Mouse (Mus musculus) ES-Bruce4 (cell line): ENCODE results near the gene Sorcs2.

ENCODE experiments used
- CTCF ChIP-seq: IDR thresholded peaks from one replicate; pipeline ENCODE4 v1.8.1; 2011; ENCODE audit warnings: low read depth, low read length
- EP300 ChIP-seq: IDR thresholded peaks from 2 replicates; pipeline ENCODE4 v1.6.1; 2011; ENCODE audit warnings: low read depth, low read length; ENCODE audit not compliant: insufficient read depth
- POLR2A ChIP-seq: IDR thresholded peaks from one replicate; pipeline ENCODE4 v1.8.1; 2011; ENCODE audit warnings: low read length; ENCODE audit not compliant: insufficient read depth

DNA sequence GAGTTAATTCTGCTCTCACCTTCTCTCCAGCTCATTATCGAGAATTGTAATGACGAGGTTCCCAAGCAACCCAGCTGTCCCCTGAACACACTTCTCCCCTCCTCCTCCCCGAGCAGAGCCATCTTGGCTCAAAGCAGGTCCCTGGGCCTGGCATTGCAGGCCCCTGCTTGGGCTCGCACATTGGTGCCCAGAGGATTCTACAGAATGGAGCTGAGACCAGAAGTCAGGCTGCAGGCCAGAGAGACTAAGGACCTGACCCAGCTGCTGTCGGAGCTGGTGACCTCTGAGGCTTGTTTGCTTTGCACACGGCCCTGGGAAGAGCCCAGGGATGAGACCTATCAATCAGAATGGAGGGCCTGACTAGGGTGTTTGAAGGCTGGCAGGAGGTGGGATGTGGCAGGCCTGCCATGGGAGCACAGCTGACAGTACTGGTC is 138.2 kb downstream of the Sorcs2 start:
- no peak for TF ChIP-seq EP300
- TF ChIP-seq POLR2A, result no peak
- TF ChIP-seq CTCF, result no peak
